Comparison of ENCODE assay signal across 19 mouse cellular contexts in the genomic region with DNA sequence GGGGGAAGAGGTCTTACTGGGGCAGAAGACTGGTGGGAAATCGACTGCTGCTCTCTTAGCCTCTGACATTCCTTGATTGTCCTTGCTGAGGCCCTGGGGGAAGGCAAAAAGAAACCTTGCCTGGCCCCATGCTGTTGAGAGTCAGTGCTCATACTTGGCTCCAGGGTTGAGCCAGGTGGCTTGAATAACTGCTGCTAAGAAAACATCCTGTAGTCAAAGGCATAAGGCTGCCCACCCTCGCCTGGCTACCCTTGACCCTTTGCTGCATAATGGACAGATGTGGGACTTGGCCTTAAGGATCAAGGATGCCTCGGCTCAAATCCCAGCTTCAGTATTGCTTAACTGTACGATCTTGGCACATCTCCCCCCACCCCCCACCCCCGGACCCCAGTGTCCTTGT. TPM values are rescaled to one million over a fixed set of nuclear protein-coding genes. Genes with fewer than 3 reads are reported as not detected.
"Had no signal": no experiment of that assay in that cellular context is flagged by ENCODE, and none has a peak within 500 bp of the region (broad histone marks: within the 10 kb centered on the region; RNA-seq: fewer than 3 reads in every experiment).

No protein-coding gene starts in this region.

- H3K9ac ChIP-seq: limb, embryonic 12.5 days; limb, embryonic 15.5 days; liver, embryonic 14.5 days; liver, postnatal 0 days; lung, embryonic 14.5 days; midbrain, embryonic 12.5 days; midbrain, embryonic 15.5 days; neural tube, embryonic 12.5 days; neural tube, embryonic 15.5 days; stomach, embryonic 15.5 days had no signal

- H3K4me2 ChIP-seq: limb, embryonic 12.5 days; limb, embryonic 15.5 days; liver, embryonic 11.5 days; lung, embryonic 14.5 days; midbrain, embryonic 12.5 days; midbrain, embryonic 15.5 days; neural tube, embryonic 12.5 days; neural tube, embryonic 15.5 days; stomach, embryonic 15.5 days had no signal

- H3K4me1 ChIP-seq: limb, embryonic 12.5 days; limb, embryonic 15.5 days; midbrain, embryonic 12.5 days; midbrain, embryonic 15.5 days; neural tube, embryonic 12.5 days; neural tube, embryonic 15.5 days; stomach, embryonic 15.5 days had no signal

- H3K27me3 ChIP-seq: limb, embryonic 12.5 days; limb, embryonic 15.5 days; midbrain, embryonic 12.5 days; midbrain, embryonic 15.5 days; neural tube, embryonic 12.5 days; neural tube, embryonic 15.5 days; stomach, embryonic 15.5 days had no signal

- DNase-seq: left cerebral cortex, postnatal 4 days; liver, postnatal 0 days; lung, embryonic 14.5 days; right cerebral cortex, adult 18-20 months; right cerebral cortex, postnatal 14 days; spleen, adult 18-20 months; thymus, postnatal 36 days had no signal

- H3K9me3 ChIP-seq: limb, embryonic 12.5 days; limb, embryonic 15.5 days; midbrain, embryonic 12.5 days; midbrain, embryonic 15.5 days; neural tube, embryonic 12.5 days; neural tube, embryonic 15.5 days; stomach, embryonic 15.5 days had no signal

- ATAC-seq: liver, postnatal 0 days; lung, postnatal 0 days; midbrain, embryonic 15.5 days had no signal

- H3K4me3 ChIP-seq: limb, embryonic 12.5 days; limb, embryonic 15.5 days; midbrain, embryonic 12.5 days; midbrain, embryonic 15.5 days; neural tube, embryonic 12.5 days; neural tube, embryonic 15.5 days; stomach, embryonic 15.5 days had no signal

- H3K27ac ChIP-seq: kidney, postnatal 0 days; limb, embryonic 12.5 days; limb, embryonic 15.5 days; liver, embryonic 14.5 days; midbrain, embryonic 12.5 days; midbrain, embryonic 15.5 days; neural tube, embryonic 12.5 days; neural tube, embryonic 15.5 days; stomach, embryonic 15.5 days had no signal

RNA-seq across cellular contexts. Expression of a gene that starts 18.5 kb away (rescaled TPM):
- total RNA-seq: megakaryocyte, adult 5-6 weeks had no signal
